33 mouse cellular contexts compared by ENCODE assay signal in genomic region chr1:159423694-159424093, GRCm38 (mm10).
DNase-seq lines count a peak whose midpoint lies in the region; ATAC-seq and TF ChIP-seq lines count a peak whose summit lies in the region.
"Had no signal": no experiment of that assay in that cellular context is flagged by ENCODE, and none has a peak within 500 bp of the region (broad histone marks: within the 10 kb centered on the region; RNA-seq: fewer than 3 reads in every experiment).

No protein-coding gene starts in this region.

- DNase-seq in left cerebral cortex, adult 9 months (ENCODE audit: low spot score in 2 of 2) = peak; percentile 55
- DNase-seq in left cerebral cortex, adult 11 months (ENCODE audit: low spot score) = no peak
- DNase-seq in left cerebral cortex, postnatal 14 days (ENCODE audit: low spot score in 2 of 2) = peak; percentile 47 to 52
- peak; percentile 81 for DNase-seq in telencephalon, adult 2 months (ENCODE audit: low read depth, low spot score)
- DNase-seq in forebrain, embryonic 11.5 days (ENCODE audit: low spot score) = no peak
- DNase-seq: adrenal gland, adult 2 months; adrenal gland, postnatal 36 days; B cell, adult 2 months; cerebellum, adult 2 months; cerebellum, postnatal 14 days; gastrocnemius, postnatal 25 days; heart, adult 11 months; heart, postnatal 36 days; kidney, adult 2 months; kidney, postnatal 36 days; liver; lung, adult 2 months; lung, postnatal 10 days; midbrain, embryonic 14.5 days; retina, postnatal 1 day; spleen, adult 18-20 months; thymus, adult 2 months had no signal

- no peak overlapping the region for H3K4me2 ChIP-seq in forebrain, embryonic 11.5 days (ENCODE audit: low read depth, low read length, severe bottlenecking)
- H3K4me2 ChIP-seq: embryonic facial prominence, embryonic 12.5 days; forebrain, embryonic 15.5 days; heart, embryonic 15.5 days; hindbrain, embryonic 12.5 days; intestine, embryonic 15.5 days had no signal

- intact Hi-C loops in left cerebral cortex, postnatal 14 days (cut with DNase I) = no loop called here

- no peak for ATAC-seq in forebrain, embryonic 11.5 days (replicated peaks; ENCODE audit: low FRiP score)
- ATAC-seq: forebrain, embryonic 15.5 days; hindbrain, postnatal 0 days; intestine, embryonic 15.5 days had no signal

- H3K27me3 ChIP-seq in forebrain, embryonic 11.5 days (ENCODE audit: control insufficient read depth, insufficient read depth, low read length) = no peaks in the 10 kb centered on the region
- H3K27me3 ChIP-seq: embryonic facial prominence, embryonic 12.5 days; forebrain, embryonic 15.5 days; heart, embryonic 15.5 days; hindbrain, embryonic 12.5 days; intestine, embryonic 15.5 days had no signal

- TF ChIP-seq POLR2A in cortical plate, adult 2 months (IDR thresholded peaks at IDR 0.05; ENCODE audit: extremely low read depth, insufficient read depth, low read length) = no peak

- no peak overlapping the region for H3K9ac ChIP-seq in forebrain, embryonic 11.5 days (ENCODE audit: low read length)
- H3K9ac ChIP-seq: embryonic facial prominence, embryonic 12.5 days; forebrain, embryonic 15.5 days; heart, embryonic 15.5 days; hindbrain, embryonic 12.5 days; intestine, embryonic 15.5 days; liver, embryonic 14.5 days had no signal

- no peak for TF ChIP-seq CTCF in cortical plate, adult 2 months (IDR thresholded peaks at IDR 0.05; ENCODE audit: extremely low read depth, insufficient read depth, low read length)

- 87% methylated on average over 5 of the region's 5 CpGs for WGBS in forebrain, embryonic 11.5 days

- H3K27ac ChIP-seq in cortical plate, adult 2 months (ENCODE audit: insufficient read depth, low read length) = peak overlapping the region; percentile 47; the same call in 1 of the 2 replicates
- no peak overlapping the region for H3K27ac ChIP-seq in forebrain, embryonic 11.5 days (ENCODE audit: low read depth, low read length)
- H3K27ac ChIP-seq: embryonic facial prominence, embryonic 12.5 days; forebrain, embryonic 15.5 days; heart, embryonic 10.5 days; heart, embryonic 15.5 days; hindbrain, embryonic 12.5 days; hindbrain, postnatal 0 days; intestine, embryonic 15.5 days; layer of hippocampus, adult 2 months; liver, embryonic 14.5 days; stomach, postnatal 0 days had no signal

- H3K4me3 ChIP-seq in cortical plate, adult 2 months (ENCODE audit: insufficient read depth, low read length) = no peak overlapping the region
- no peak overlapping the region for H3K4me3 ChIP-seq in forebrain, embryonic 11.5 days (ENCODE audit: low read depth, low read length)
- H3K4me3 ChIP-seq: embryonic facial prominence, embryonic 12.5 days; forebrain, embryonic 15.5 days; heart, embryonic 10.5 days; heart, embryonic 15.5 days; hindbrain, embryonic 12.5 days; intestine, embryonic 15.5 days; layer of hippocampus, adult 2 months had no signal

- H3K36me3 ChIP-seq in forebrain, embryonic 11.5 days (ENCODE audit: control insufficient read depth, insufficient read depth, low read length) = no peaks in the 10 kb centered on the region
- H3K36me3 ChIP-seq: embryonic facial prominence, embryonic 12.5 days; forebrain, embryonic 15.5 days; heart, embryonic 10.5 days; heart, embryonic 15.5 days; hindbrain, embryonic 12.5 days; intestine, embryonic 15.5 days had no signal

- H3K9me3 ChIP-seq in forebrain, embryonic 11.5 days (ENCODE audit: control insufficient read depth, low read length) = no peaks in the 10 kb centered on the region
- H3K9me3 ChIP-seq: embryonic facial prominence, embryonic 12.5 days; forebrain, embryonic 15.5 days; heart, embryonic 10.5 days; heart, embryonic 15.5 days; hindbrain, embryonic 12.5 days; intestine, embryonic 15.5 days had no signal

- peaks cover 4% of the 10 kb centered on the region; the same call in 1 of the 2 replicates for H3K4me1 ChIP-seq in cortical plate, adult 2 months (ENCODE audit: control insufficient read depth, insufficient read depth, low read length)
- H3K4me1 ChIP-seq in forebrain, embryonic 11.5 days (replicated peaks; ENCODE audit: control insufficient read depth, insufficient read depth, low read length) = no peaks in the 10 kb centered on the region
- H3K4me1 ChIP-seq: embryonic facial prominence, embryonic 12.5 days; forebrain, embryonic 15.5 days; heart, embryonic 10.5 days; heart, embryonic 15.5 days; hindbrain, embryonic 12.5 days; intestine, embryonic 15.5 days had no signal

Comparison
In these comparisons a context has a peak if more than half of its experiments do, and no peak if none do; other contexts are left out.
1. DNase-seq: peak in left cerebral cortex, adult 9 months (2 of 2), left cerebral cortex, postnatal 14 days (2 of 2) and telencephalon, adult 2 months (single experiment); none in left cerebral cortex, adult 11 months (single experiment) and forebrain, embryonic 11.5 days (single experiment).